Mouse (Mus musculus): ENCODE measurements at regions not wholly inside any gene's neighbourhood (a gene's known extent, or its start where the extent isn't known, plus 50 kb on each side); places are given as distances from the start of the nearest gene placed in this dataset.

GRCm38 (mm10) chr3:71590840-71591239, 1376.8 kb downstream of the Sis start:
- DNase-seq = no peak

GRCm38 (mm10) chr3:71563820-71564418, 1403.7 kb downstream of the Sis start:
- no peak for DNase-seq

DNA sequence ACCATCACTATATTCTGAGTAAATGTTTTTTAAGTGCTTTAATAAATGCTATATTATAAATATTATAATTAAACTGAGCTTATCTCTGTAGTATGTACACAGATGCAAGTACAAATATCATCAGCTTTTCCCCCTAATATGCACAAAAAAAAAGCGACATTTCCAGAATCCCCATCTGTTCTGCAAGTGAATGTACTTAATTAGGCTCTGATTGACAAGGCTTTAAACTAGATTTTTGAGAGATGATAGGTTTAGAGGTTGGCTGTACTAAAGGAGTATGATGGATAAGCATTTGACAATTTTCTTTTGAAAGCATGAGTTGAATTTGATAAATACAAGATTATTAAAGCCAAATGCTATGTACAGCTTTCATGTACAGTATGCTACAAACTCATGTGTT, 1404.8 kb downstream of the Sis start:
- DNase-seq = no peak

DNA sequence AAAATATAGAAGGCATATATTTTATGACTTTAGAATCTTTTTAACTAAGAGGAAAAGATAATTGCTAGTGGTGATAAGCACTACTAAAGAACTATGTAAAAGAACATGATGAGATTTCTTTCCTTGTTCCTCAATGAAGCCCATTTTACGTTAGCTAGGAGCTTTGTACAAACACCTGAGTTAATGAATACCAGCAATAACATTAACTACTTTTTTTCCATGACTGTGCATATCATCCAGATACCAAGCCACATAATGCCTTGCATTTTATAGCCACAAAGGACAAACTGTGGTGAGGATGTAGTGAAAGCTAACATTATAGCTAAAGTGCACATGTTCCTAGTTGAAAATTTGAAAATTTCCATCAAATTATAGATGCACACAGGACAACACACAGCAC, 1421.8 kb downstream of the Sis start:
- DNase-seq = no peak

DNA sequence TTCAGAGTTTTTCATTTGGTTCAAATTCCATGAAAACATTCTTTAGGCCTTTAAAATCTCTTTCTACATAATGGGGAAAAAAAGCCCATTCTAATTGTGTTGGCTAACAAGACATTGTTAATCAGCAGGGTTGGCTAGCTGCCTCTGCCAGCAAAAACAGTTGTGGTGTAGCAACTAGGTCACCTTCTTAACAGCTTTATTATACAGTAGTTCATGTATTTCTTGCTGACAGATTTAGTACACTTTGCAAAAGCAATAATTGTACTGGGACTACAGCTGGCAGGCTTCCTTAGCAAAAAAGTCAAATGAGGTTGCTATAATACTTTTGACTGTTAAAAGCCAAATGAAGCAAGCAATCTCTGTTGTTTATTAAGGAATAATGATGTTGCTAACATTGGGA, 1454.8 kb downstream of the Sis start:
- DNase-seq = peak; percentile 1 to 2
